Mouse (Mus musculus): ENCODE measurements around the gene Hspa4.
"Not testable (repeated sequence)": the region's sequence is repeated elsewhere in the genome, so short reads cannot be mapped to it uniquely, and the experiment has no call there.

Gene Hspa4

GRCm38 (mm10) chr11:53300330-53301166 lies at the start of gene Hspa4:
Gene Hspa4, minus strand, starts transcription at chr11:53300457.
- peak; percentile 98 for DNase-seq

- no peak for DNase-seq
These were observed 45.5 kb upstream of the Hspa4 start for GRCm38 (mm10) chr11:53345738-53346137.

GRCm38 (mm10) chr11:53345328-53345727 lies 45.1 kb upstream of the Hspa4 start:
- DNase-seq, result peak; percentile 62

GRCm38 (mm10) chr11:53342711-53343110 lies 42.5 kb upstream of the Hspa4 start:
- no peak for DNase-seq

- DNase-seq, result not testable (repeated sequence)
These were observed 40.8 kb upstream of the Hspa4 start for GRCm38 (mm10) chr11:53341019-53341418.

GRCm38 (mm10) chr11:53337684-53338083 lies 37.4 kb upstream of the Hspa4 start:
- DNase-seq, result no peak

- DNase-seq, result no peak
These were observed 36.7 kb upstream of the Hspa4 start for GRCm38 (mm10) chr11:53336924-53337323.

- DNase-seq, result no peak
These were observed 35.9 kb upstream of the Hspa4 start for GRCm38 (mm10) chr11:53336182-53336571.

- DNase-seq, result no peak
These were observed 35.4 kb upstream of the Hspa4 start for GRCm38 (mm10) chr11:53335505-53336181.

GRCm38 (mm10) chr11:53332076-53332680 lies 31.9 kb upstream of the Hspa4 start:
- DNase-seq, result no peak

- no peak for DNase-seq
These were observed 30.9 kb upstream of the Hspa4 start for GRCm38 (mm10) chr11:53331121-53331520.

- DNase-seq, result no peak
These were observed 30.1 kb upstream of the Hspa4 start for GRCm38 (mm10) chr11:53330325-53330724.

- DNase-seq, result peak; percentile 89
These were observed 24.3 kb upstream of the Hspa4 start, which contains the start of gene Zcchc10 for GRCm38 (mm10) chr11:53324512-53324968. Gene Zcchc10, plus strand, starts transcription at chr11:53324679.

- not testable (repeated sequence) for DNase-seq
These were observed 19.6 kb upstream of the Hspa4 start for GRCm38 (mm10) chr11:53319867-53320266.

- not testable (repeated sequence) for DNase-seq
These were observed 18.3 kb upstream of the Hspa4 start for GRCm38 (mm10) chr11:53318568-53318967.

- DNase-seq, result no peak
These were observed 17.8 kb upstream of the Hspa4 start for GRCm38 (mm10) chr11:53318041-53318440.

GRCm38 (mm10) chr11:53316996-53317395 lies 16.7 kb upstream of the Hspa4 start:
- no peak for DNase-seq

GRCm38 (mm10) chr11:53314770-53315173 lies 14.5 kb upstream of the Hspa4 start:
- no peak for DNase-seq

- DNase-seq, result not testable (repeated sequence)
These were observed 12.6 kb upstream of the Hspa4 start for GRCm38 (mm10) chr11:53312823-53313222.

GRCm38 (mm10) chr11:53311385-53311784 lies 11.1 kb upstream of the Hspa4 start:
- DNase-seq, result no peak

- DNase-seq, result peak; percentile 25
These were observed 8.6 kb upstream of the Hspa4 start for GRCm38 (mm10) chr11:53308884-53309310.

- DNase-seq, result no peak
These were observed 8.1 kb upstream of the Hspa4 start for GRCm38 (mm10) chr11:53308251-53308864.

- DNase-seq, result no peak
These were observed 7.4 kb upstream of the Hspa4 start for GRCm38 (mm10) chr11:53307558-53308065.

Data from layer of hippocampus, adult 9-11 months (tissue).